Mouse (Mus musculus): ENCODE measurements around the gene Ttk.
A peak's percentile ranks its signal among the peaks of the same experiment; 100 is the strongest.

Gene Ttk

GRCm38 (mm10) chr9:83833811-83834747 is at the start of gene Ttk:
Gene Ttk (plus strand): TSS chr9:83834689.
- DNase-seq (ENCODE audit: inconsistent ontology term): peak; percentile 92

GRCm38 (mm10) chr9:83785501-83785900 is 49.0 kb upstream of the Ttk start:
- DNase-seq (ENCODE audit: inconsistent ontology term): no peak

- no peak for DNase-seq (ENCODE audit: inconsistent ontology term)
Measured at GRCm38 (mm10) chr9:83789326-83789725, 45.2 kb upstream of the Ttk start.

GRCm38 (mm10) chr9:83796875-83797274 is 37.6 kb upstream of the Ttk start:
- no peak for DNase-seq (ENCODE audit: inconsistent ontology term)

- no peak for DNase-seq (ENCODE audit: inconsistent ontology term)
Measured at GRCm38 (mm10) chr9:83797898-83798297, 36.6 kb upstream of the Ttk start.

GRCm38 (mm10) chr9:83804341-83804740 is 30.1 kb upstream of the Ttk start:
- peak; percentile 4 for DNase-seq (ENCODE audit: inconsistent ontology term)

- peak; percentile 50 for DNase-seq (ENCODE audit: inconsistent ontology term)
Measured at GRCm38 (mm10) chr9:83805164-83805976, 29.1 kb upstream of the Ttk start.

GRCm38 (mm10) chr9:83805977-83806815 is 28.3 kb upstream of the Ttk start, which contains the start of gene Elovl4:
Gene Elovl4 (minus strand): TSS chr9:83806277.
- peak; percentile 91 for DNase-seq (ENCODE audit: inconsistent ontology term)

- DNase-seq (ENCODE audit: inconsistent ontology term): peak; percentile 20
Measured at GRCm38 (mm10) chr9:83807562-83807961, 26.9 kb upstream of the Ttk start.

GRCm38 (mm10) chr9:83819188-83819587 is 15.3 kb upstream of the Ttk start:
- no peak for DNase-seq (ENCODE audit: inconsistent ontology term)

- DNase-seq (ENCODE audit: inconsistent ontology term): no peak
Measured at GRCm38 (mm10) chr9:83820976-83821375, 13.5 kb upstream of the Ttk start.

- DNase-seq (ENCODE audit: inconsistent ontology term): no peak
Measured at GRCm38 (mm10) chr9:83822925-83823324, 11.6 kb upstream of the Ttk start.

- no peak for DNase-seq (ENCODE audit: inconsistent ontology term)
Measured at GRCm38 (mm10) chr9:83829896-83830295, 4.6 kb upstream of the Ttk start.

GRCm38 (mm10) chr9:83831152-83831551 is 3.3 kb upstream of the Ttk start:
- DNase-seq (ENCODE audit: inconsistent ontology term): no peak

- no peak for DNase-seq (ENCODE audit: inconsistent ontology term)
Measured at GRCm38 (mm10) chr9:83834748-83835313, 342 bp downstream of the Ttk start.

- DNase-seq (ENCODE audit: inconsistent ontology term): no peak
Measured at GRCm38 (mm10) chr9:83852464-83852863, 18.0 kb downstream of the Ttk start.

- no peak for DNase-seq (ENCODE audit: inconsistent ontology term)
Measured at GRCm38 (mm10) chr9:83865165-83865564, 30.7 kb downstream of the Ttk start.

GRCm38 (mm10) chr9:83882191-83882590 is 47.7 kb downstream of the Ttk start:
- DNase-seq (ENCODE audit: inconsistent ontology term): peak; percentile 78

GRCm38 (mm10) chr9:83886149-83886548 is 51.7 kb downstream of the Ttk start:
- DNase-seq (ENCODE audit: inconsistent ontology term): no peak

GRCm38 (mm10) chr9:83888214-83888613 is 53.7 kb downstream of the Ttk start:
- DNase-seq (ENCODE audit: inconsistent ontology term): no peak

GRCm38 (mm10) chr9:83893073-83893472 is 58.6 kb downstream of the Ttk start:
- DNase-seq (ENCODE audit: inconsistent ontology term): no peak
